Mouse (Mus musculus) MEL (cell line): ENCODE measurements at regions not wholly inside any gene's neighbourhood (a gene's known extent, or its start where the extent isn't known, plus 50 kb on each side); places are given as distances from the start of the nearest gene placed in this dataset.
A peak's percentile ranks its signal among the peaks of the same experiment; 100 is the strongest.

Experiments
- DNase-seq: peaks from one replicate; pipeline ENCODE4 v3.0.0; 2011; ENCODE audit warnings: low read depth, low spot score
- H3K27ac ChIP-seq: 2 replicates; pipeline ENCODE4 v1.5.1; 2012; ENCODE audit warnings: low read depth, mild to moderate bottlenecking, control low read depth, low read length, moderate library complexity; ENCODE audit not compliant: control insufficient read depth
- H3K27me3 ChIP-seq, 2 experiments: fragments of 150-350 bp in 1 of 2; sonication (generic) in 1 of 2; 2 replicates each; pipeline ENCODE4 v1.6.1; 2012; ENCODE audit warnings: low read length in 2 of 2, mild to moderate bottlenecking in 2 of 2, improper control_type of control experiment in 1 of 2, moderate library complexity in 1 of 2; ENCODE audit not compliant: insufficient read depth in 2 of 2, control insufficient read depth in 1 of 2
- H3K36me3 ChIP-seq, 2 experiments: 2 replicates each; pipeline ENCODE4 v1.6.1; 2012 to 2014; ENCODE audit warnings: low read length in 2 of 2, improper control_type of control experiment in 1 of 2, inconsistent platforms in 1 of 2, mild to moderate bottlenecking in 1 of 2; ENCODE audit not compliant: insufficient read depth in 2 of 2, control insufficient read depth in 1 of 2
- H3K4me1 ChIP-seq, 2 experiments: fragments of 150-350 bp in 1 of 2; sonication (generic) in 1 of 2; 2 replicates each; pipeline ENCODE4 v1.6.1; 2012; ENCODE audit warnings: low read length in 2 of 2, improper control_type of control experiment in 1 of 2, mild to moderate bottlenecking in 1 of 2; ENCODE audit not compliant: insufficient read depth in 2 of 2, control insufficient read depth in 1 of 2
- H3K4me3 ChIP-seq, 2 experiments: fragments of 150-350 bp in 1 of 2; sonication (generic) in 1 of 2; 2 replicates each; pipeline ENCODE4 v1.5.1; 2012; ENCODE audit warnings: low read depth in 2 of 2, low read length in 2 of 2, mild to moderate bottlenecking in 2 of 2, moderate library complexity in 2 of 2, control low read depth in 1 of 2, improper control_type of control experiment in 1 of 2; ENCODE audit not compliant: control insufficient read depth in 1 of 2, insufficient read depth in 1 of 2
- H3K79me2 ChIP-seq: 2 replicates; pipeline ENCODE4 v1.6.1; 2012; ENCODE audit warnings: mild to moderate bottlenecking, low read length, moderate library complexity; ENCODE audit not compliant: control insufficient read depth, poor library complexity, insufficient read depth
- H3K9ac ChIP-seq: 2 replicates; pipeline ENCODE4 v1.6.1; 2012; ENCODE audit warnings: low read depth, mild to moderate bottlenecking, control low read depth, low read length, moderate library complexity; ENCODE audit not compliant: control insufficient read depth, poor library complexity, severe bottlenecking
- H3K9me3 ChIP-seq: fragments of 150-350 bp; sonication (generic); replicated peaks from 2 replicates; pipeline ENCODE4 v1.6.1; 2012; ENCODE audit warnings: mild to moderate bottlenecking, low read length, improper control_type of control experiment, moderate library complexity; ENCODE audit not compliant: insufficient read depth
- CHD1 ChIP-seq: IDR thresholded peaks from 2 replicates; pipeline ENCODE4 v1.6.1; 2012; ENCODE audit warnings: low read depth, mild to moderate bottlenecking, inconsistent platforms, low read length, improper control_type of control experiment
- CHD2 ChIP-seq: IDR thresholded peaks from 2 replicates; pipeline ENCODE4 v1.6.1; 2011; ENCODE audit warnings: low read length, improper control_type of control experiment
- ELF1 ChIP-seq: IDR thresholded peaks from 2 replicates; pipeline ENCODE4 v1.6.1; 2014; ENCODE audit warnings: low read depth, mild to moderate bottlenecking, inconsistent platforms, low read length, improper control_type of control experiment, moderate library complexity
- ETS1 ChIP-seq: IDR thresholded peaks from 2 replicates; pipeline ENCODE4 v1.6.1; 2012; ENCODE audit warnings: low read depth, mild to moderate bottlenecking, inconsistent platforms, low read length, improper control_type of control experiment, moderate library complexity
- GABPA ChIP-seq: IDR thresholded peaks from 2 replicates; pipeline ENCODE4 v1.6.1; 2012; ENCODE audit warnings: low read depth, mild to moderate bottlenecking, inconsistent platforms, low read length, improper control_type of control experiment, moderate library complexity
- GATA1 ChIP-seq: IDR thresholded peaks from 2 replicates; pipeline ENCODE4 v1.6.1; 2011; ENCODE audit warnings: low read depth, low read length, improper control_type of control experiment
- HCFC1 ChIP-seq: IDR thresholded peaks from 2 replicates; pipeline ENCODE4 v1.6.1; 2012; ENCODE audit warnings: low read depth, mild to moderate bottlenecking, inconsistent platforms, low read length, improper control_type of control experiment, moderate library complexity
- MAFK ChIP-seq: IDR thresholded peaks from 2 replicates; pipeline ENCODE4 v1.6.1; 2011; ENCODE audit warnings: low read depth, mild to moderate bottlenecking, low read length, improper control_type of control experiment, borderline replicate concordance
- MYB ChIP-seq: IDR thresholded peaks from 2 replicates; pipeline ENCODE4 v1.6.1; 2011; ENCODE audit warnings: mild to moderate bottlenecking, low read depth, low read length, improper control_type of control experiment
- POLR2AphosphoS2 ChIP-seq: IDR thresholded peaks from 2 replicates; pipeline ENCODE4 v1.6.1; 2011; ENCODE audit warnings: low read length, improper control_type of control experiment
- RCOR1 ChIP-seq: IDR thresholded peaks from 2 replicates; pipeline ENCODE4 v1.6.1; 2012; ENCODE audit warnings: low read depth, mild to moderate bottlenecking, inconsistent platforms, low read length, improper control_type of control experiment
- SIN3A ChIP-seq: IDR thresholded peaks from 2 replicates; pipeline ENCODE4 v1.6.1; 2012; ENCODE audit warnings: low read length, improper control_type of control experiment, inconsistent platforms
- SMC3 ChIP-seq: IDR thresholded peaks from 2 replicates; pipeline ENCODE4 v1.6.1; 2011; ENCODE audit warnings: low read depth, low read length, improper control_type of control experiment
- TBP ChIP-seq: IDR thresholded peaks from 2 replicates; pipeline ENCODE4 v1.8.0; 2011; ENCODE audit warnings: low read depth, low read length, improper control_type of control experiment
- USF1 ChIP-seq: IDR thresholded peaks from 2 replicates; pipeline ENCODE4 v1.6.1; 2014; ENCODE audit warnings: low read depth, mild to moderate bottlenecking, inconsistent platforms, low read length, improper control_type of control experiment, moderate library complexity
- USF2 ChIP-seq, 2 experiments: IDR thresholded peaks; 2 replicates each; pipeline ENCODE4 v1.6.1; 2011 to 2012; ENCODE audit warnings: improper control_type of control experiment in 2 of 2, low read length in 2 of 2, borderline replicate concordance in 1 of 2, inconsistent platforms in 1 of 2, low read depth in 1 of 2, mild to moderate bottlenecking in 1 of 2; ENCODE audit not compliant: insufficient read depth in 1 of 2
- ZNF384 ChIP-seq: IDR thresholded peaks from 2 replicates; pipeline ENCODE4 v1.6.1; 2012; ENCODE audit warnings: low read depth, mild to moderate bottlenecking, inconsistent platforms, low read length, improper control_type of control experiment

DNA sequence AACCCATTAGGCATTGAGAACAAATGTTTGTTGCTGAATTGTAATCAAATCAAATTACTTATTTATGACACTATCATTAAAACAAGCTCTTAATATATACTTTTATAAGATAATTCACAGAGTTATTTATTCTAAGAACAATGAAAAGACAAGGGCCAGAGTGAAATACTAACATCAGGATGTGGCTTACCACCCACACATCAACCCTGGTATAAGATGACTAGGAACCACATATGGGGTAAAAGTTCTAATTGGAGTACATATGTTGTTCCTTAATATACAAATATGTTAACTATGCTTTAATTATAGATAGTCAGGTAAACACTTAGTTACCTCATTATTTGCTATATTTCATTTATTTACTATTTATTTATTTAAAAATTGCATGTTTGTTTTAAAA, 101.7 kb upstream of the Ankrd1 start:
- TF ChIP-seq ZNF384 (no peak), RCOR1 (no peak), USF2 (IDR thresholded peaks at IDR 0.05; ENCODE audit: borderline replicate concordance in 1 of 2, insufficient read depth in 1 of 2, low read depth in 1 of 2, low read length in 2 of 2) (no peak), MAFK (no peak), TBP (no peak), ETS1 (no peak), SMC3 (no peak), GABPA (no peak), HCFC1 (no peak), ELF1 (no peak), USF1 (no peak), GATA1 (no peak), MYB (no peak), POLR2AphosphoS2 (no peak), CHD1 (no peak), CHD2 (no peak), SIN3A (no peak)
- TF ChIP-seq, all 39 proteins: peak for 0
- no peaks in the 10 kb centered on the region for H3K79me2 ChIP-seq
- no peak overlapping the region for H3K27ac ChIP-seq
- no peak for DNase-seq
- no peaks in the 10 kb centered on the region for H3K36me3 ChIP-seq
- H3K4me3 ChIP-seq, result no peak overlapping the region
- no peaks in the 10 kb centered on the region for H3K4me1 ChIP-seq
- no peaks in the 10 kb centered on the region for H3K9me3 ChIP-seq
- no peaks in the 10 kb centered on the region; a peak in 1 of 4 replicates for H3K27me3 ChIP-seq
- no peak overlapping the region for H3K9ac ChIP-seq

DNA sequence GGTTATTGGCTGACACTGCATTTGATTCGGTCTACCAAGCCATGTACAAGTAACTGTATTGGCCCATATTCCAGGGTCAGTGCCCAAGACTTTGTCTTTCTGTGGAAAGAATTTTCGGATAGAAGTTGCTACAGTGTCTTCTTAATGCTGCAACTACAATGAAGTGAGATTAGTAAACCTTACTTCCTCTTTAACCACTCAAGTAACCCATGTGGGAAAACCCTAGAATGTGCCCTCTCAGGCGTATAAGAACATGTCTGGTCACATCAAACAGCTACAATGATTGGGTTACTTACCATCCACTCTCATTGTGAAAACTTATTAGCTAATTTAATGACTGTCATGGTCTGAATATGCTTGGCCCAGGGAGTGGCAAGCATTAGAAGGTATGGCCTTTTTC, 102.3 kb upstream of the Ankrd1 start:
- no peaks in the 10 kb centered on the region; a peak in 1 of 4 replicates for H3K27me3 ChIP-seq
- TF ChIP-seq USF2 (IDR thresholded peaks at IDR 0.05; ENCODE audit: borderline replicate concordance in 1 of 2, insufficient read depth in 1 of 2, low read depth in 1 of 2, low read length in 2 of 2) (no peak), POLR2AphosphoS2 (no peak)
- TF ChIP-seq, all 39 proteins: peak for 0
- no peaks in the 10 kb centered on the region for H3K79me2 ChIP-seq
- H3K9me3 ChIP-seq, result no peaks in the 10 kb centered on the region
- no peaks in the 10 kb centered on the region for H3K4me1 ChIP-seq
- no peak overlapping the region for H3K27ac ChIP-seq
- H3K4me3 ChIP-seq, result no peak overlapping the region
- H3K9ac ChIP-seq, result no peak overlapping the region
- H3K36me3 ChIP-seq, result no peaks in the 10 kb centered on the region
- DNase-seq, result peak; percentile 5

DNA sequence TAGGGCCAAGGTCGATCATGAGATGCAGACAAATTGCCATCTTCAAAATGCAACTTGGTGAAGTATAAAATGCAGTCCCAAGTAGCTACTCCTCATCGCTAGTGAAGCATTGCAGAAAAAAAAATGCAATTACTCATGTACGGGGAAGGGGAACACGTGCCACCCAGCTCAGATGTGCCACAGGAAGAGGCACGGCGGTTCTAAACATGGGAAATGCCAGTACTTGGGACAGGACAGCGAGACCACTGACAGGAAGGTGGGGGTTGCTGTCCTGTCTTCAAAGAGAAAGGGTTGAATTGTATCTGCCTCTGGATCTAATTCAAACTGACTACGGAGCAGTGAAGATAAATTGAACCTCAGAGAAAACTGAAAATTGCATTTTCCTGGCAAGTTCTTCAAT, 104.6 kb upstream of the Ankrd1 start:
- Histone ChIP-seq H3K4me1 (no peaks in the 10 kb centered on the region), H3K27me3 (no peaks in the 10 kb centered on the region), H3K9ac (no peak overlapping the region), H3K27ac (no peak overlapping the region), H3K4me3 (no peak overlapping the region), H3K79me2 (no peaks in the 10 kb centered on the region), H3K9me3 (no peaks in the 10 kb centered on the region), H3K36me3 (no peaks in the 10 kb centered on the region)
- no peak for DNase-seq
- TF ChIP-seq ELF1, result no peak
